Mouse (Mus musculus): ENCODE data around the gene Mien1.

DNA sequence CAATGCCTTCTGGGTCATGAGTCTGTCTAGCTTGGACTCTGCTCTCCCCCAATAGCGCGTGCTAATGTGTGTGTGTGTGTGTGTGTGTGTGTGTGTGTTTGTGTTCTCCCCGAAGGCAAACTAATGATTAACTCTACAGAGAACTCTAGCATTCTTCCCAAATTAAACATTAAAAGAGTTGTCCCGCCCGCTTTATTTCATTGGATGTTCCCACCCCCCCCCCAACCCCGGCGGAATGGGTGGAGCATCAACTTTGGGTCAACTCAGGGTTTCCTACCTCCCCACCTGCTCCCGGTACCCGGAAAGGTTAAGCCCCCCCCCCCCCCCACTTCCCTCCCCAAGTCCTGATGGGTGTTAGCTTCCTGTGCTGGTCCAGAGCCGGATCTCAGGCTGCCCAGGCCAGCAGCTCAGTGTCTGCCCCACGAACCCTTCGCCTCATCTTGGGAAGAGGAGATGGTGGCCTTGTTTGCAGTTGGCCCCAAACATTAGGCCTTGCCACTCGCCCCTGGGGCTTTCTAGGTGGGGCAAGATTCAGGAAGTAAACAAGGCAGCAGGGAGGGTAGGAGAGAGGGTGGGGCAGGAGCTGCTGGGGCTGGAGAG, 9.5 kb upstream of the Mien1 start:
- TF ChIP-seq CTCF (IDR thresholded peaks at IDR 0.05; ENCODE audit: insufficient read depth, low read depth, low read length) (no peak), POLR2A (IDR thresholded peaks at IDR 0.05; ENCODE audit: insufficient read depth, low read depth, low read length) (no peak)

Data from olfactory bulb, adult 2 months (tissue).